Mouse (Mus musculus): ENCODE measurements around the gene Prkab1. TPM values are rescaled to one million over a fixed set of nuclear protein-coding genes. Genes with fewer than 3 reads are reported as not detected.
A peak's percentile ranks its signal among the peaks of the same experiment; 100 is the strongest.

Prkab1 gene
- 140 and 185 TPM in 2 replicates for polyA plus RNA-seq (2012; ENCODE audit: insufficient read depth, low replicate concordance)

DNA sequence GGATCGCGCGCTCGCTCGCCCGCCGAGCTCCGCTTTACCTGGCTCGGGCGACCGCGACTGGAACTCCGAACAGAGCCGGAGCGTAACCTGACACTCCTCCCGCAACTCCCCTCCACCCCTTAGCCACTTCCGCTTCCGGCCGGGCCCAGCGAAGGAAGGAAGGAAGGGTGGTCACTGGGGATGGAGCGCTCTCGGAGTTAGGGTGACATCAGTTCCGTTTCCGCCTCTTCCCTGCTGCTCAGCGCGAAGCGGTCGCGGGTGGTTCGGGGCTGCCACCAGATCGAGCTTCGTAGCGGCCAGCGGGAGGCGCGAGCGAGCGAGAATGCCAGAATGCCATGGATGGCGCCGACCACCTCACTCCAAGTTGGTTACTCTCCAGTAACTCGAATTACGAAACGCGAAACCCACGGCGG is at the start of gene Prkab1:
TSS of gene Prkab1 (minus strand) at position 182 of the 413 bp plus-strand sequence.
- peaks cover 49% of the 10 kb centered on the region for H3K36me3 ChIP-seq (replicated peaks; ENCODE audit: low read length)

GRCm38 (mm10) chr5:116069618-116070017 is 45.3 kb upstream of the Prkab1 start:
- peaks cover 14% of the 10 kb centered on the region for H3K4me1 ChIP-seq
- no peaks in the 10 kb centered on the region for H3K36me3 ChIP-seq (replicated peaks; ENCODE audit: low read length)
- H3K4me3 ChIP-seq (replicated peaks): no peak overlapping the region
- TF ChIP-seq GATA1 (IDR thresholded peaks at IDR 0.05; ENCODE audit: borderline replicate concordance, low read length): no peak
- TF ChIP-seq FLI1 (IDR thresholded peaks at IDR 0.05; ENCODE audit: low read length): no peak
- peaks cover 5% of the 10 kb centered on the region for H3K27me3 ChIP-seq (replicated peaks)
- peaks cover 9% of the 10 kb centered on the region for H3K9me3 ChIP-seq

More for the DNA sequence above, at the start of gene Prkab1:
- TF ChIP-seq FLI1 (IDR thresholded peaks at IDR 0.05; ENCODE audit: low read length): peak; percentile 95
- no peak for TF ChIP-seq GATA1 (IDR thresholded peaks at IDR 0.05; ENCODE audit: borderline replicate concordance, low read length)
- peak within 1 kb of the TSS; percentile 95 for H3K4me3 ChIP-seq (replicated peaks)
- H3K27me3 ChIP-seq (replicated peaks): no peaks in the 10 kb centered on the region
- H3K9me3 ChIP-seq: no peaks in the 10 kb centered on the region
- peaks cover 89% of the 10 kb centered on the region for H3K4me1 ChIP-seq

DNA sequence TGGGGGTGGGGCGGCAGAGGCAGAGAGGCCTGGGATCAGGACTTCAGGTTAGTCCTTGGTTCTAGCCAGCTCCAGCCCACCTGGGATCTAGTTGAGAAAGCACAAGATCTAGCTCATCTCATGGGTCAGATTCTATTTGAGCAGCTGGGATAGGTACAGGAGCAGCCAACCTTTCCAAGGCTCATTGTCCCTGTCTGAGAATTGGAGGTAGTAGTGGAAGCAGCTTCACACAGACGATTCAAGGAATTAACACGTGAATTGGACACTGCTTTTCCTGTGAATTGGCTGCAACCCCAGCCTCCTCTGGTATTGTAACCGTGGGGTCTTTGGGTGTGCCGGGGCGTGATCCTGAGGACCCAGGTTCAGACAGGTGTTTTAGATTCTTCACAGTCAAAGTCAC is 28.5 kb upstream of the Prkab1 start:
- peaks cover 23% of the 10 kb centered on the region for H3K4me1 ChIP-seq
- H3K36me3 ChIP-seq (replicated peaks; ENCODE audit: low read length): no peaks in the 10 kb centered on the region
- peaks cover 2% of the 10 kb centered on the region for H3K9me3 ChIP-seq

GRCm38 (mm10) chr5:116052171-116052570 is 27.9 kb upstream of the Prkab1 start:
- Histone ChIP-seq H3K9me3 (no peaks in the 10 kb centered on the region), H3K4me1 (peaks cover 23% of the 10 kb centered on the region), H3K27me3 (replicated peaks) (peaks cover 14% of the 10 kb centered on the region), H3K4me3 (replicated peaks) (no peak overlapping the region), H3K36me3 (replicated peaks; ENCODE audit: low read length) (no peaks in the 10 kb centered on the region)
- TF ChIP-seq FLI1 (IDR thresholded peaks at IDR 0.05; ENCODE audit: low read length): no peak
- TF ChIP-seq GATA1 (IDR thresholded peaks at IDR 0.05; ENCODE audit: borderline replicate concordance, low read length): no peak

More for the DNA sequence above, 28.5 kb upstream of the Prkab1 start:
- Histone ChIP-seq H3K27me3 (replicated peaks) (peaks cover 16% of the 10 kb centered on the region), H3K4me3 (replicated peaks) (no peak overlapping the region)
- TF ChIP-seq GATA1 (IDR thresholded peaks at IDR 0.05; ENCODE audit: borderline replicate concordance, low read length) (no peak), FLI1 (IDR thresholded peaks at IDR 0.05; ENCODE audit: low read length) (no peak)

- peaks cover 11% of the 10 kb centered on the region for H3K27me3 ChIP-seq (replicated peaks)
- H3K4me3 ChIP-seq (replicated peaks): no peak overlapping the region
- 0 out of 2 replicates have a peak, but pooled peaks cover 2% of the 10 kb centered on the region for H3K9me3 ChIP-seq
- no peaks in the 10 kb centered on the region for H3K36me3 ChIP-seq (replicated peaks; ENCODE audit: low read length)
- H3K4me1 ChIP-seq: peaks cover 23% of the 10 kb centered on the region
- no peak for TF ChIP-seq GATA1 (IDR thresholded peaks at IDR 0.05; ENCODE audit: borderline replicate concordance, low read length)
- no peak for TF ChIP-seq FLI1 (IDR thresholded peaks at IDR 0.05; ENCODE audit: low read length)
Measured at GRCm38 (mm10) chr5:116049821-116050220, 25.5 kb upstream of the Prkab1 start.

DNA sequence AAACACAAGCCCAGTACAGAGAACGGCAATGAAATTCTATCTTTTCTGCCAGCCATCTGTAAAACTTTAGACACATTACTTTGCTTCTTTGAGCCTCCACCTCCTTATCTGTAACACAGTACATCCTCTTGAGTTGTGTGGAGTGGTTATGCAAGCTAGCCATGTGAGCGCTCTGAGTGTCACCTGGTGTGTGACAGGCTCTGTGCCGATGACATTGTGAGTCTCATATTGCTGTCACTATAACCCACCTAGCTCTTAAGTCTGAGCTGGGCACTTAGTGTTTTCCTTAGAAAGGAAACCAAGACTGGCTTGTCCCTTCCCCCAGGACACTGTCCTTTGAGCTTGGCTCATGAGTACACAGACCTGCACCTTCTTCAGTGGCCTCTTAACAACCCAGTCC is 24.0 kb upstream of the Prkab1 start:
- Histone ChIP-seq H3K4me1 (peaks cover 23% of the 10 kb centered on the region), H3K27me3 (replicated peaks) (peaks cover 6% of the 10 kb centered on the region), H3K9me3 (0 out of 2 replicates have a peak, but pooled peaks cover 5% of the 10 kb centered on the region), H3K4me3 (replicated peaks) (no peak overlapping the region), H3K36me3 (replicated peaks; ENCODE audit: low read length) (no peaks in the 10 kb centered on the region)
- TF ChIP-seq FLI1 (IDR thresholded peaks at IDR 0.05; ENCODE audit: low read length) (no peak), GATA1 (IDR thresholded peaks at IDR 0.05; ENCODE audit: borderline replicate concordance, low read length) (no peak)

DNA sequence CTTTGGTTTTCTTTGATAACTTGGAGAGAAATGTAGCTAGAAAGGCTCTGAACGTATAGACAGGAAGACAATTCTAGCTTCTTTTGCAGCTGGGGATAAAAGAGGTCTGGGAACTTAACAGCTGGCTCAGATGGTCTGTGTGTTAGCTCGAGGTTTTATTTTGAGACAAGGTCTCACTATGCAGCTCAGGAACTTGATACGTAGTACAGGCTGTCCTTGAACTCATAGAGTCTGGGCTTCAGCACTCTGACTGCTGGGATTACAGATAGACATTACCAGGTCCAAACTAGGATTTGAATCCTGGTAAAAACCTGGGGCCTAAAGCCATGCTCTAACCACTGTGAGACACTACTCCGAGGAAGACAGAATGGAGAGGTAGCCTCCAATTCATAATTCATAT is 21.9 kb upstream of the Prkab1 start:
- H3K36me3 ChIP-seq (replicated peaks; ENCODE audit: low read length): no peaks in the 10 kb centered on the region
- TF ChIP-seq GATA1 (IDR thresholded peaks at IDR 0.05; ENCODE audit: borderline replicate concordance, low read length): no peak
- no peak for TF ChIP-seq FLI1 (IDR thresholded peaks at IDR 0.05; ENCODE audit: low read length)
- 0 out of 2 replicates have a peak, but pooled peaks cover 5% of the 10 kb centered on the region for H3K9me3 ChIP-seq
- peaks cover 3% of the 10 kb centered on the region for H3K27me3 ChIP-seq (replicated peaks)
- peaks cover 18% of the 10 kb centered on the region for H3K4me1 ChIP-seq
- no peak overlapping the region for H3K4me3 ChIP-seq (replicated peaks)

GRCm38 (mm10) chr5:116045581-116045980 is 21.3 kb upstream of the Prkab1 start:
- no peak for TF ChIP-seq GATA1 (IDR thresholded peaks at IDR 0.05; ENCODE audit: borderline replicate concordance, low read length)
- TF ChIP-seq FLI1 (IDR thresholded peaks at IDR 0.05; ENCODE audit: low read length): no peak
- H3K36me3 ChIP-seq (replicated peaks; ENCODE audit: low read length): no peaks in the 10 kb centered on the region
- no peak overlapping the region for H3K4me3 ChIP-seq (replicated peaks)
- peaks cover 7% of the 10 kb centered on the region for H3K27me3 ChIP-seq (replicated peaks)
- peaks cover 18% of the 10 kb centered on the region for H3K4me1 ChIP-seq
- 0 out of 2 replicates have a peak, but pooled peaks cover 6% of the 10 kb centered on the region for H3K9me3 ChIP-seq

GRCm38 (mm10) chr5:116042241-116042640 is 17.9 kb upstream of the Prkab1 start:
- H3K36me3 ChIP-seq (replicated peaks; ENCODE audit: low read length): no peaks in the 10 kb centered on the region
- peaks cover 4% of the 10 kb centered on the region; the same call in 1 of the 2 replicates for H3K4me1 ChIP-seq
- H3K9me3 ChIP-seq: peaks cover 12% of the 10 kb centered on the region
- H3K27me3 ChIP-seq (replicated peaks): peaks cover 22% of the 10 kb centered on the region
- no peak overlapping the region for H3K4me3 ChIP-seq (replicated peaks)
- no peak for TF ChIP-seq GATA1 (IDR thresholded peaks at IDR 0.05; ENCODE audit: borderline replicate concordance, low read length)
- no peak for TF ChIP-seq FLI1 (IDR thresholded peaks at IDR 0.05; ENCODE audit: low read length)

DNA sequence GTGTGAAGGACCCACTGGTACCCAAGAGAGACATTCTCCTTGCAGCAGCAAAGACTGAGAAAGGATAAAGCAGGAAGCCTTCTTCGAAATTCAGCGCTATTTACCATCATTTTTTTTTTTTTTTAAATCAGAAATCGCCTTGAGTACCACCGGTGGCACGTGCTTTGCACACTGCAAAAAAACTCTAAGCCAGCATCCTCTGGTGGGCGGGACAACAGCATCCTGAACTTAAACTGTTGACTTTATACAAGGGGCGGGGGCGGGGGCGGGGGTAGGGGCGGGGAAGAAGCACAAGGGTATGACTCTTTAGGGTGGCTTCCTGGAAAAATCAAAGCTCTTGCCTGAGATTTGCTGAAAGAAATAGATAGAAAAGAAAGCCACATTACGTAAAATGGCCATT is 15.4 kb upstream of the Prkab1 start:
- no peak overlapping the region for H3K4me3 ChIP-seq (replicated peaks)

More for the DNA sequence above, 15.4 kb upstream of the Prkab1 start:
- Histone ChIP-seq H3K36me3 (replicated peaks; ENCODE audit: low read length) (no peaks in the 10 kb centered on the region), H3K9me3 (peaks cover 32% of the 10 kb centered on the region), H3K4me1 (peaks cover 4% of the 10 kb centered on the region; the same call in 1 of the 2 replicates), H3K27me3 (replicated peaks) (peaks cover 42% of the 10 kb centered on the region)
- no peak for TF ChIP-seq FLI1 (IDR thresholded peaks at IDR 0.05; ENCODE audit: low read length)
- TF ChIP-seq GATA1 (IDR thresholded peaks at IDR 0.05; ENCODE audit: borderline replicate concordance, low read length): no peak

Measured in megakaryocyte, embryonic 14.5 days (primary cell).